Mouse (Mus musculus) forebrain, postnatal 0 days (tissue): ENCODE measurements around the gene Misp. TPM values are rescaled to one million over a fixed set of nuclear protein-coding genes. Genes with fewer than 3 reads are reported as not detected.
A peak's percentile ranks its signal among the peaks of the same experiment; 100 is the strongest.

ENCODE experiments used
- ATAC-seq: fragments of 200-750 bp; cut with Nextera tagmentation; 2 replicates; pipeline ENCODE4 v1.8.0; 2017; ENCODE audit warnings: mild to moderate bottlenecking, moderate library complexity
- DNase-seq: peaks from one replicate; pipeline ENCODE4 v3.0.0-alpha.2; 2015
- H3K27ac ChIP-seq: fragments of 300-500 bp; sonication (generic); 2 replicates; pipeline ENCODE4 v1.5.1; 2014; ENCODE audit warnings: low read depth, mild to moderate bottlenecking, antibody characterized with exemption, low read length, moderate library complexity, mixed read lengths
- H3K27me3 ChIP-seq: fragments of 300-500 bp; sonication (generic); 2 replicates; pipeline ENCODE4 v1.6.1; 2014; ENCODE audit warnings: mild to moderate bottlenecking, low read length, mixed read lengths; ENCODE audit not compliant: insufficient read depth
- H3K36me3 ChIP-seq: fragments of 300-500 bp; sonication (generic); 2 replicates; pipeline ENCODE4 v1.6.1; 2014; ENCODE audit warnings: mild to moderate bottlenecking, moderate library complexity; ENCODE audit not compliant: insufficient read depth
- H3K4me1 ChIP-seq: fragments of 300-500 bp; sonication (generic); 2 replicates; pipeline ENCODE4 v1.6.1; 2014; ENCODE audit warnings: antibody characterized with exemption; ENCODE audit not compliant: insufficient read depth
- H3K4me2 ChIP-seq: fragments of 300-500 bp; sonication (generic); 2 replicates; pipeline ENCODE4 v1.6.1; 2014; ENCODE audit warnings: low read depth, mild to moderate bottlenecking, moderate library complexity
- H3K4me3 ChIP-seq: fragments of 300-500 bp; sonication (generic); 2 replicates; pipeline ENCODE4 v1.5.1; 2014; ENCODE audit warnings: low read depth, low read length, mixed read lengths
- H3K9ac ChIP-seq: fragments of 300-500 bp; sonication (generic); 2 replicates; pipeline ENCODE4 v1.6.1; 2014; ENCODE audit warnings: mild to moderate bottlenecking
- H3K9me3 ChIP-seq: fragments of 300-500 bp; sonication (generic); 2 replicates; pipeline ENCODE4 v1.6.1; 2016; ENCODE audit warnings: low read length
- CTCF ChIP-seq: sonication (generic); IDR thresholded peaks from 2 replicates; pipeline ENCODE4 v1.5.1; 2016; ENCODE audit warnings: antibody characterized with exemption, control low read depth, low read depth
- WGBS: fragments of 180-500 bp; shearing (Covaris S2); extraction: QIAGEN DNeasy Blood & Tissue Kit; methylation state at CpG from one replicate; pipeline ENCODE4 v1.1.7; 2014; 5-methylcytosine and 5-hydroxymethylcytosine counted together
- polyA plus RNA-seq: library from polyadenylated mRNA; unstranded; fragments of >200 nt; fragmentation: Nextera tagmentation; extraction: Ambion mirVana; gene quantifications from 2 replicates; pipeline ENCODE4 v1.2.1, GENCODE M21; 2015
- total RNA-seq: library from RNA; depleted of rRNA; stranded (reverse); fragments of >200 nt; gene quantifications from 2 replicates; pipeline ENCODE4 v1.2.3, GENCODE M21; 2014

The Misp gene
- total and polyA plus RNA-seq, 2 experiments from 2014 or later = 0.24 to 0.41 TPM

GRCm38 (mm10) chr10:79779784-79780663, 40.8 kb upstream of the Misp start:
- no peaks in the 10 kb centered on the region for H3K9me3 ChIP-seq
- peak; percentile 94 for ATAC-seq
- peak overlapping the region; percentile 50 for H3K4me3 ChIP-seq
- H3K4me1 ChIP-seq = no peaks in the 10 kb centered on the region
- no peak overlapping the region for H3K27ac ChIP-seq
- 3% methylated on average over 54 of the region's 55 CpGs for WGBS
- H3K27me3 ChIP-seq = peaks cover 12% of the 10 kb centered on the region
- peak overlapping the region; percentile 82 for H3K4me2 ChIP-seq
- DNase-seq = peak; percentile 96
- peak overlapping the region; percentile 49 for H3K9ac ChIP-seq
- H3K36me3 ChIP-seq = no peaks in the 10 kb centered on the region
- peak; percentile 93 for TF ChIP-seq CTCF

- ATAC-seq (peak; percentile 68), DNase-seq (no peak)
- H3K4me3 ChIP-seq = peak overlapping the region; percentile 50
- no peak overlapping the region for H3K27ac ChIP-seq
- no peak for TF ChIP-seq CTCF
- H3K36me3 ChIP-seq = no peaks in the 10 kb centered on the region
- H3K27me3 ChIP-seq = peaks cover 12% of the 10 kb centered on the region
- peak overlapping the region; percentile 82 for H3K4me2 ChIP-seq
- no peaks in the 10 kb centered on the region for H3K9me3 ChIP-seq
- WGBS = 2% methylated on average over 13 of the region's 13 CpGs
- peak overlapping the region; percentile 49 for H3K9ac ChIP-seq
- H3K4me1 ChIP-seq = no peaks in the 10 kb centered on the region
Observed at GRCm38 (mm10) chr10:79780664-79781015, 40.1 kb upstream of the Misp start.

GRCm38 (mm10) chr10:79781139-79781538, 39.6 kb upstream of the Misp start:
- ATAC-seq (no peak), DNase-seq (no peak)
- Histone ChIP-seq H3K9me3 (no peaks in the 10 kb centered on the region), H3K27me3 (peaks cover 12% of the 10 kb centered on the region), H3K4me2 (peak overlapping the region; percentile 82), H3K36me3 (no peaks in the 10 kb centered on the region), H3K27ac (no peak overlapping the region), H3K9ac (peak overlapping the region; percentile 49; the same call in 1 of the 2 replicates), H3K4me3 (peak overlapping the region; percentile 50), H3K4me1 (no peaks in the 10 kb centered on the region)
- 34% methylated on average over 21 of the region's 21 CpGs for whole genome bisulfite sequencing
- TF ChIP-seq CTCF = no peak

GRCm38 (mm10) chr10:79781956-79782355, 38.8 kb upstream of the Misp start:
- DNase-seq (no peak), ATAC-seq (no peak)
- Histone ChIP-seq H3K4me2 (no peak overlapping the region), H3K27me3 (peaks cover 7% of the 10 kb centered on the region), H3K4me1 (no peaks in the 10 kb centered on the region), H3K27ac (no peak overlapping the region), H3K36me3 (no peaks in the 10 kb centered on the region), H3K9ac (no peak overlapping the region), H3K4me3 (no peak overlapping the region), H3K9me3 (no peaks in the 10 kb centered on the region)
- no peak for TF ChIP-seq CTCF
- 51% methylated on average over 5 of the region's 5 CpGs for WGBS

- peak; percentile 47 for TF ChIP-seq CTCF
- DNase-seq (no peak), ATAC-seq (no peak)
- no peaks in the 10 kb centered on the region for H3K9me3 ChIP-seq
- H3K36me3 ChIP-seq = no peaks in the 10 kb centered on the region
- WGBS = 65% methylated on average over 7 of the region's 7 CpGs
- H3K27ac ChIP-seq = no peak overlapping the region
- H3K27me3 ChIP-seq = no peaks in the 10 kb centered on the region; the same call in 1 of the 2 replicates
- H3K4me3 ChIP-seq = no peak overlapping the region
- no peak overlapping the region for H3K9ac ChIP-seq
- no peak overlapping the region for H3K4me2 ChIP-seq
- H3K4me1 ChIP-seq = no peaks in the 10 kb centered on the region
Observed at GRCm38 (mm10) chr10:79783050-79783449, 37.7 kb upstream of the Misp start.

- Histone ChIP-seq H3K4me1 (no peaks in the 10 kb centered on the region), H3K36me3 (no peaks in the 10 kb centered on the region), H3K9me3 (no peaks in the 10 kb centered on the region), H3K27ac (no peak overlapping the region), H3K9ac (no peak overlapping the region), H3K27me3 (no peaks in the 10 kb centered on the region; the same call in 1 of the 2 replicates), H3K4me2 (no peak overlapping the region), H3K4me3 (no peak overlapping the region)
- 41% methylated on average over 27 of the region's 27 CpGs for WGBS
- DNase-seq (no peak), ATAC-seq (no peak)
- peak; percentile 50 for TF ChIP-seq CTCF
Observed at GRCm38 (mm10) chr10:79783920-79784800, 36.6 kb upstream of the Misp start.
